Mouse (Mus musculus): ENCODE data around the gene Sema5b. TPM values are rescaled to one million over a fixed set of nuclear protein-coding genes. Genes with fewer than 3 reads are reported as not detected.
A peak's percentile ranks its signal among the peaks of the same experiment; 100 is the strongest.

Gene Sema5b
- polyA plus RNA-seq, 1 experiment from 2014 or later: 0.21 TPM

DNA sequence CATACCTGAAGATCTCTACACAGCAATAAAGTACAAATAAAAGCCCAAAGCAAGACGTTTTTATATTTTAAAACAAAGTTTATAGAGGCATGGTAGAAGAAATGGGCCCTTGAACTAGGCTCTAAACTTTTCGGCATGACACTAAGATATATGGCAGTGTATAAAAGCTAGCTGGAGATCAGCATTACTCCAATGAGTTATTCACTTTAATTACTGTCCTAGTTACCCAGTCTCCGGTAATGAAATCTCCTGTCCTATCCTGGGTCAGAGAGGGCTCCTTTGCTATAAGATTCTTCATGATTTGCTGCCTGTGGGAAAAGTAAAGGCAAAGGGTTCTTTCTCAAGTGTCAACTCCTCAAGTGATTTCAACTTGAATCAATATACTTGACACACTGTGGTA lies 98.6 kb downstream of the Sema5b start:
- no peaks in the 10 kb centered on the region for H3K27me3 ChIP-seq
- WGBS (ENCODE audit: insufficient replicate concordance): 51% methylated on average over 3 of the region's 3 CpGs
- H3K9me3 ChIP-seq (replicated peaks): no peaks in the 10 kb centered on the region
- H3K4me2 ChIP-seq: no peak overlapping the region
- H3K36me3 ChIP-seq (replicated peaks): no peaks in the 10 kb centered on the region
- ATAC-seq (ENCODE audit: insufficient read depth): no peak
- no peak overlapping the region for H3K27ac ChIP-seq (replicated peaks)
- H3K4me3 ChIP-seq (replicated peaks): no peak overlapping the region
- H3K9ac ChIP-seq: no peak overlapping the region
- no peaks in the 10 kb centered on the region for H3K4me1 ChIP-seq (replicated peaks)

DNA sequence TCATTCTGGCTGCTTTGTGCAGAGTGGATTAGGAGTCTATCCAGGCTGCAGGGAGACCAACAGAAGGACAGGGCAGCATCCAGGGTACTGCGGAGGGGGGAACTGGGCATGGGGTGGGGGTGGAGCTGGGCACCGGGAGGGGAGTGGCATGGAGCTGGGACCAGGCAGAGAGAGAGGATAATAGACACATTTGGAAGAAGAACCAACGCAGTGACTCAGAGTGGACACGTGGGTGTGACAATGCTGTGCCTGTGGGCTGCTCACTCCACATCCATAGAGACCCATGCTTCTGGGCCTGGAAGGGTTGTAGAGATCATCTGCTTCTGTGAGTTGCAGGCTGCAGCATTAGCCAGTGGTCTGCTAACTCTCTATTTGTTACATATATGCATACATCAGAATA lies 107.9 kb downstream of the Sema5b start:
- ATAC-seq (ENCODE audit: insufficient read depth): no peak
- H3K4me1 ChIP-seq (replicated peaks): no peaks in the 10 kb centered on the region

DNA sequence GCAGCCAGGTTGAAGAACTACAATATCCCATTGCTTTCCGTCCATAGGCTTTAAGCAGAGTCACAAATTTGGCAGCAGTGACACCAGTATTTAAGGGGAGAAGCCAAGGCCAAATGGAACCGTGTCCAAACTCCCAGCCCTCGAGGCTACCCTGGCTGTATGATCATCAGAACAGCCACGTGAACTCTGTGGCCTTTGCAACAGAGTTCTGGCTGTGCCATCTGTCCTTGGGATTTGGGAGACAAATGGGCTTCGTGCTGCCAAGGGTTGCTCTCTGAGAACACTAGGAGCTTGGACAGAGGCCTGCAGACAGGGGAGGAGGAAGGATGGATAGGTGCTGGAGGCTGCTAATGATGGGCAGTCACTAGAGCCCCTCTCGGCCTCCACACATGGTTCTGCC lies 111.3 kb downstream of the Sema5b start:
- no peak overlapping the region for H3K9ac ChIP-seq
- WGBS (ENCODE audit: insufficient replicate concordance): 40% methylated on average over 6 of the region's 6 CpGs

More for the DNA sequence above, 107.9 kb downstream of the Sema5b start:
- H3K27ac ChIP-seq (replicated peaks): no peak overlapping the region
- no peak overlapping the region for H3K4me2 ChIP-seq
- 47% methylated on average over 4 of the region's 4 CpGs for WGBS (ENCODE audit: insufficient replicate concordance)
- H3K36me3 ChIP-seq (replicated peaks): no peaks in the 10 kb centered on the region
- no peaks in the 10 kb centered on the region for H3K9me3 ChIP-seq (replicated peaks)
- H3K4me3 ChIP-seq (replicated peaks): no peak overlapping the region
- H3K9ac ChIP-seq: no peak overlapping the region
- no peaks in the 10 kb centered on the region for H3K27me3 ChIP-seq

DNA sequence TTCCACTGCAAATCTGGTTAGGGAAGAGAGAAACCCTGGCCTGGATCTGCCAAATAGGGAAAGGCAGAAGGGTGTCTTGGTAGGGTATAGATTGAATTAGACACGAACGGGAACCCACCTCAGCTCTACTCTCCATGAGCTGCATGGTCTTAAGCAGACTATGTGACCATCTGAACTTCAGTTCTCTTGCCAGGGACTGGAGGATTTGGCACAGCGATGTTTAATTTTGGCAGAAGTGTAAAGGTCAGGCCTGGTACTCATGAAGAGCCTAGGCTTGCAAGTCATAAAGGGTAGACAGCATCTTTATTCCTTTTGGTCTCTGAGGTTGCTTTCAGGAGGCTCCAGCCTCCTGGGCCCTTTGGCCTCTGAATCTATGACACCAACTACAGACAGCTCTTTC lies 111.8 kb downstream of the Sema5b start:
- Histone ChIP-seq H3K36me3 (replicated peaks) (no peaks in the 10 kb centered on the region), H3K4me2 (no peak overlapping the region), H3K27ac (replicated peaks) (no peak overlapping the region), H3K9me3 (replicated peaks) (no peaks in the 10 kb centered on the region), H3K27me3 (peaks cover 4% of the 10 kb centered on the region), H3K9ac (no peak overlapping the region), H3K4me3 (replicated peaks) (no peak overlapping the region), H3K4me1 (replicated peaks) (no peaks in the 10 kb centered on the region)
- no peak for ATAC-seq (ENCODE audit: insufficient read depth)
- WGBS (ENCODE audit: insufficient replicate concordance): 71% methylated on average over 3 of the region's 3 CpGs

More for the DNA sequence above, 111.3 kb downstream of the Sema5b start:
- H3K4me2 ChIP-seq: no peak overlapping the region
- H3K27me3 ChIP-seq: no peaks in the 10 kb centered on the region
- H3K4me3 ChIP-seq (replicated peaks): no peak overlapping the region
- no peak overlapping the region for H3K27ac ChIP-seq (replicated peaks)
- no peaks in the 10 kb centered on the region for H3K9me3 ChIP-seq (replicated peaks)
- no peak for ATAC-seq (ENCODE audit: insufficient read depth)
- H3K4me1 ChIP-seq (replicated peaks): no peaks in the 10 kb centered on the region
- H3K36me3 ChIP-seq (replicated peaks): no peaks in the 10 kb centered on the region

DNA sequence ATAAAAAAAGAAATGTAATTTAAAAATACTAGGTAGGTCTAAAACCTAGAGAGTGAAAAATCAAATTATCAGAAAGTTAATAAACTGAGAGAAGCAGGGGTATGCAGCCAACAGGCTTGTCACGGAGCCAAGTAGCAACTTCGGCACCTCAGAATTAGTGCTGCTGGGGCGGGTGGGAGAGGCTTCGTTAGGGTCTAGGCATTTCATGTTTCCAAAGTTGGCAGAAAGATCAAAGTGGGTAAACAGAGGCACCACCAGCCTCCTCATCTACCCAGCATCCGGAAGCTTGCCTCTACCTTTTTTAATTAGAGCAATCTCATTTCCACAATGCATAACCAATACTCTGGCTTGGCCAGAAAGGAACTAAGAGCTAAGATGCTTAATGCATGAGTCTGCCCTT lies 113.0 kb downstream of the Sema5b start:
- no peak overlapping the region for H3K4me2 ChIP-seq
- no peaks in the 10 kb centered on the region for H3K9me3 ChIP-seq (replicated peaks)
- no peak overlapping the region for H3K4me3 ChIP-seq (replicated peaks)
- H3K36me3 ChIP-seq (replicated peaks): no peaks in the 10 kb centered on the region
- H3K27ac ChIP-seq (replicated peaks): no peak overlapping the region
- H3K9ac ChIP-seq: no peak overlapping the region
- H3K27me3 ChIP-seq: peaks cover 16% of the 10 kb centered on the region
- WGBS (ENCODE audit: insufficient replicate concordance): 67% methylated on average over 5 of the region's 5 CpGs
- no peak for ATAC-seq (ENCODE audit: insufficient read depth)
- H3K4me1 ChIP-seq (replicated peaks): no peaks in the 10 kb centered on the region

DNA sequence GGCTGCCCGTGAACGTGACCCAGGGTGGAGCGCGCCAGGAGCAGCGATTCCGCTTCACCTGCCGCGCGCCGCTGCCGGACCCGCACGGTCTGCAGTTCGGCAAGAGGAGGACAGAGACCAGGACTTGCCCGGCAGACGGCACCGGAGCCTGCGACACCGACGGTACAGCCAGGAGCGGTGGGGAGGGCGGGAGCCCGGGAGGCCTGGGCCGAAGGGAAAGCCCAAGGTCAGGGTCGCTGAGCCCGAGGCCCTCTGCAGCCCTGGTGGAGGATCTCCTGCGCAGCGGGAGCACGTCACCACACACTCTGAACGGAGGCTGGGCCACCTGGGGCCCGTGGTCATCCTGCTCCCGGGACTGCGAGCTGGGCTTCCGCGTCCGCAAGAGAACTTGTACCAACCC lies 119.3 kb downstream of the Sema5b start:
- H3K9ac ChIP-seq: no peak overlapping the region
- H3K4me3 ChIP-seq (replicated peaks): 0 out of 2 replicates have a peak overlapping the region, but pooled peaks have one; percentile 14
- H3K36me3 ChIP-seq (replicated peaks): no peaks in the 10 kb centered on the region
- no peaks in the 10 kb centered on the region for H3K4me1 ChIP-seq (replicated peaks)
- H3K27ac ChIP-seq (replicated peaks): no peak overlapping the region
- peak overlapping the region; percentile 44 for H3K4me2 ChIP-seq
- ATAC-seq (ENCODE audit: insufficient read depth): no peak
- H3K27me3 ChIP-seq: peaks cover 41% of the 10 kb centered on the region
- 7% methylated on average over 36 of the region's 36 CpGs for WGBS (ENCODE audit: insufficient replicate concordance)
- no peaks in the 10 kb centered on the region for H3K9me3 ChIP-seq (replicated peaks)

DNA sequence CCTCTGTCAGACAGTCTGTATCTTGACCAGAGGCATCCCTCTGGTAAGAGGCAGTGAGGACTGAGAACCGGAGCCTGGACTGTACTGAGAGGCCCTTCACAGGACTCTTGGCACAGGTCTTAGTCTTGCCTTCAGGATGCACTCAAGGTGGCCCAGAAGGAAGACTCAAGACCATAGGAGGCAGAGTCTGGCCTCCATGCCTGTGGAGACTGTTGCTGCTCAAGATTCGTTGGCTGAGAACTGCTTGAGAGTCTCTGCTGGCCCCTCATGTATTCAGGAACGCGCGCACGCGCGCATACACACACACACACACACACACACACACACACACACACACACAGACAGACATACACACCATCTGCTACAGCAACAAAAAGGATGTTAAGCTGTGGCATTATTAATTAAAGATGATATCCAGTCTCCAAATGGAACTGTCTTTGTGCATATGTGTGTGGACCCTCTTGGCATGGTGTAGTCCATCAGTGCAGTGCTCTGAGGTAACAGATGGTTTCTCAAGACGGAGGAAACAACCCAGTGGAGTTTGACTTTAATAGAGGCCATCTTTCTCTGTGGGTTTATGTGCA lies 123.0 kb downstream of the Sema5b start:
- WGBS (ENCODE audit: insufficient replicate concordance): 72% methylated on average over 9 of the region's 9 CpGs
- no peak for ATAC-seq (ENCODE audit: insufficient read depth)
- Histone ChIP-seq H3K27me3 (peaks cover 26% of the 10 kb centered on the region), H3K9me3 (replicated peaks) (no peaks in the 10 kb centered on the region), H3K27ac (replicated peaks) (no peak overlapping the region), H3K4me1 (replicated peaks) (no peaks in the 10 kb centered on the region), H3K36me3 (replicated peaks) (no peaks in the 10 kb centered on the region), H3K9ac (no peak overlapping the region), H3K4me3 (replicated peaks) (no peak overlapping the region), H3K4me2 (no peak overlapping the region)

DNA sequence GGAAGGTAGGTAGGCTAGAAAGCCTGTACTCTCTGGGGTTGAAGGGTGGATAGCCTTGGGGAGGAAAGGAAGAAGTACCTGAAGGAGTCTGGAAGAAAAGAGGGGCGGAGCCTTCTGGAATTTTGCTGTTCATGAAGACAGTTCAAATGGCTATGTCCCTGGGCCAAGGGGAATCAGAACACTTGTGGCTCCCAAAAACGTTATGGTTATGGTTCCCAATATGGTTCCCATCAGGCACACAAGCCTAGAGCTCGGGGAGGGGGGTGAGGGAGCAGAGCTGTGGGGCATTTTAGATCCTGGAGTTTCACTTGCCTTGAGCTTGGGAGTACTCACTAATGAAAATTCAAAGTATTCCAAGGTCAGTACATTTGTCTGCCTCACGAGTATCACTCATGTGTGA lies 123.9 kb downstream of the Sema5b start:
- no peaks in the 10 kb centered on the region for H3K4me1 ChIP-seq (replicated peaks)
- no peak overlapping the region for H3K27ac ChIP-seq (replicated peaks)
- H3K36me3 ChIP-seq (replicated peaks): no peaks in the 10 kb centered on the region
- peaks cover 16% of the 10 kb centered on the region for H3K27me3 ChIP-seq
- no peak overlapping the region for H3K4me2 ChIP-seq
- H3K9me3 ChIP-seq (replicated peaks): no peaks in the 10 kb centered on the region
- no peak overlapping the region for H3K4me3 ChIP-seq (replicated peaks)
- no peak for ATAC-seq (ENCODE audit: insufficient read depth)
- H3K9ac ChIP-seq: no peak overlapping the region
- WGBS (ENCODE audit: insufficient replicate concordance): 54% methylated on average over 4 of the region's 4 CpGs

DNA sequence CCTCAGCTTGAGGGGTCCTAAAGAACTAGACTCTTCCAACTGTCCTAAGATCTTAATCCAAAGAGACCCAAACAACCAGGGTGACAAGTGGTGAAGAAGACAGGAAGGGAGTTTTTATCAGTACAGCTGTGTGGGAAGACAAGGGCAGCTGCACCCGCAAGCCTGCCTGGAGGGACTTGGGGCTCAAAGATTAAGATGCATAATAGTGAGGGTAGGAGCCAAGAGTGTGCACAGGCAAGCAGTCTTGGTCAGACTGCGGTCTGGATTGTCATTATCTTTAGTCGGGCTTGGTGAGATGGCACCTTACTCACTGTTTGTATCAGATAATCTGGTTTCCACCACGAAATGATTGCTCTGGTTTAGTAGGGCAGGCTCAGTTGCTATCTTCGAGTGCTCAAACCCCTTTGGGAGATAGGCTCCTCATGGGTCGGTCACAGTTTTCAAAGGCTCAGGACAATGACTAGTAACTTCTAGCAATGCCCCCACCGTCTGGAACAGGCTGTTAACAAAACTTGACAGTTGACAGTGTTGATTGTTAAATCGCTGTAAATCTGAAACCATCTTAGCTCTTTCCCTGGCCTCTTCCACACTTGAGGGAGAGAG lies 136.7 kb downstream of the Sema5b start:
- H3K9me3 ChIP-seq (replicated peaks): no peaks in the 10 kb centered on the region
- no peak overlapping the region for H3K27ac ChIP-seq (replicated peaks)
- peaks cover 15% of the 10 kb centered on the region for H3K27me3 ChIP-seq
- H3K4me2 ChIP-seq: no peak overlapping the region
- WGBS (ENCODE audit: insufficient replicate concordance): 11% methylated on average over 8 of the region's 8 CpGs
- peak; percentile 78 for ATAC-seq (ENCODE audit: insufficient read depth)
- H3K9ac ChIP-seq: no peak overlapping the region
- peaks cover 7% of the 10 kb centered on the region; the same call in 1 of the 2 replicates for H3K4me1 ChIP-seq (replicated peaks)
- no peak overlapping the region for H3K4me3 ChIP-seq (replicated peaks)
- H3K36me3 ChIP-seq (replicated peaks): no peaks in the 10 kb centered on the region

DNA sequence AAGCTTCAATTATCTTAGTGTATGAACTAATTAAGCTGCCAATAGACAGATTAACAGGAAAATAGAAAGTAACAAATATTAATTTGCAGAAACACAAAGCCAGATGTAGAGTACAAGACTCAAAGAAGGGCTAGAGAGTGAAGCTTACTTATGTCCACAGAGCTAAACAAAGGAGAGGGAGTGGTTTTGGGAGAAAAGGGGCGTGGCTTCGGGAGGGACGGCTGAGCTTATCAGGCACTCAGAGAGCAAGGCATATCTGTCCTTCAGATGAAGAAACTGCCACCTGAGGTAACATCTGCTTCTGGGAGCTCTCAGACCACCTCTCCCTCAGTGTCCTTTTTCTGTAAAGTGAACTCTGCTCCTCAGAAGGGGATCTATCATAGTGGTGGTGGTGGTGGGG lies 137.5 kb downstream of the Sema5b start:
- no peak overlapping the region for H3K4me3 ChIP-seq (replicated peaks)
- H3K36me3 ChIP-seq (replicated peaks): no peaks in the 10 kb centered on the region
- H3K4me2 ChIP-seq: no peak overlapping the region
- peaks cover 15% of the 10 kb centered on the region for H3K27me3 ChIP-seq
- H3K4me1 ChIP-seq (replicated peaks): peaks cover 7% of the 10 kb centered on the region; the same call in 1 of the 2 replicates
- H3K9ac ChIP-seq: no peak overlapping the region
- WGBS (ENCODE audit: insufficient replicate concordance): 8% methylated on average over 3 of the region's 3 CpGs
- H3K27ac ChIP-seq (replicated peaks): no peak overlapping the region
- H3K9me3 ChIP-seq (replicated peaks): no peaks in the 10 kb centered on the region
- no peak for ATAC-seq (ENCODE audit: insufficient read depth)

DNA sequence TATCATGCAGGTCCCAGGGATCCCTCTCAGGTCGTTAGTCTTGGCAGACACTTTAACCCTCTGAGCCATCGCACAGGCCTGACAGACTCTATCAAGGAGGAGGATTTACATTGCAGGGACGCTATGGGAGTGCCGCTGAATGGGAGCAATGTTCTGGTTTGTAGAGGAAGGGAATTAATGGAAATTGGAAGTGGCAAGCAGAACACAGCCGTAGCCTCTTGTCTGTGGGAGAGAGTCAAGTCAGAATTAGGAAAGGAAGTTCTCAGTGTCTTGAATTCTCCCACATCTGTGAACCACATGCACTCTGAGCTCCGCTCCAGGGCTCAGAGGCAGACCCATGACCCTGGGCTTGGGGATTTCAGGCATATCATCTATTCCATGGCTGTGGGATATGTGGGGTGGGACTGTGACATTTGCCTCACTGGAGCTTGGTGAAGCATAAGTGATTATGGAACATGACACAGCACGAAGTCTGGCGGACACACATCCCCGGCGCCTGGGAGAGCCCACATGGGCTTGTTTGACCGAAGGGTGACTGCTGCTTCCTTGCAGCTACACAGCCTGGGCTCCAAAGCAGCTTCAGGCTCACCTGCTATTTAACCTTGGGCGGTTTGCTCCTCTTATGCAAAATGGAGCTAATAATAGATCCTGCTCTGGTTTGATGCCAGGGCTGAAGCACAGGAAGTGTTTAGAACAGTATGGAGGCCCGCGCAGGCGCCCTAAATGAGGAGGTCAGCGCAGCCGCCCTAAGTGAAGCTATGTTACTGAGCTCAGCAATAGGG lies 140.6 kb downstream of the Sema5b start:
- H3K27me3 ChIP-seq: peaks cover 15% of the 10 kb centered on the region
- no peak overlapping the region for H3K27ac ChIP-seq (replicated peaks)
- ATAC-seq (ENCODE audit: insufficient read depth): no peak
- no peak overlapping the region for H3K4me2 ChIP-seq
- no peak overlapping the region for H3K9ac ChIP-seq
- no peak overlapping the region for H3K4me3 ChIP-seq (replicated peaks)
- H3K36me3 ChIP-seq (replicated peaks): no peaks in the 10 kb centered on the region
- no peaks in the 10 kb centered on the region for H3K9me3 ChIP-seq (replicated peaks)
- 65% methylated on average over 17 of the region's 17 CpGs for WGBS (ENCODE audit: insufficient replicate concordance)
- peaks cover 7% of the 10 kb centered on the region; the same call in 1 of the 2 replicates for H3K4me1 ChIP-seq (replicated peaks)

Measured in liver, embryonic 15.5 days (tissue).